In the genomic region with DNA sequence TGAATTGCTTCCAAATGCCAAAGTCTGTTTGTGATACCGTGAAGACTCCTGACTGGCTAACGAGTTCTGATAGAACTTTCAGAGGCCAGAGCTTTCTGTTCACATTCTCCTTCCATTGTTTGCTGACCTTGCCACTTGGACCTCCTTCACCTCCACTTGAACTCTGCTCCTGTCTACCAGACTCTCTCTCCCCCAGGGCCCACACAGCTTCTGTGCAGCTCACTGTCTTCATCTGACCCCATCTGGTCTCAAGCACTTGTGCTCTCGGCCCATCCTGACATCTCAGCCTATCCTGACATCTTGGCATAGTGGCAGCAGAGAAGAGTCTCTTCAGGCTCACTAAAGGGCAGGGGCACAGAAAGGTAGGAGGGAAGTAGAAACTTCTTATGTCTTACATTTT, we compare ENCODE assay signal across 16 mouse cellular contexts. TPM values are rescaled to one million over a fixed set of nuclear protein-coding genes. Genes with fewer than 3 reads are reported as not detected.
DNase-seq lines count a peak whose midpoint lies in the region; TF ChIP-seq lines count a peak whose summit lies in the region.
"Had no signal": no experiment of that assay in that cellular context is flagged by ENCODE, and none has a peak within 500 bp of the region (broad histone marks: within the 10 kb centered on the region; RNA-seq: fewer than 3 reads in every experiment).

No protein-coding gene starts in this region.

- peak overlapping the region; percentile 30 for H3K4me2 ChIP-seq in myocyte (ENCODE audit: low read depth)
- H3K4me2 ChIP-seq: forebrain, embryonic 13.5 days; heart, embryonic 11.5 days; hindbrain, embryonic 12.5 days; hindbrain, embryonic 15.5 days had no signal

- H3K27me3 ChIP-seq in myocyte (ENCODE audit: control insufficient read depth, insufficient read depth, insufficient read length), result no peaks in the 10 kb centered on the region
- H3K27me3 ChIP-seq: forebrain, embryonic 13.5 days; hindbrain, embryonic 12.5 days; hindbrain, embryonic 15.5 days had no signal

- no peaks in the 10 kb centered on the region for H3K79me2 ChIP-seq in myocyte (ENCODE audit: control insufficient read depth, insufficient read depth)

- DNase-seq in lung, adult 18-20 months, result peak; percentile 34 to 39
- no peak for DNase-seq in lung, postnatal 10 days
- peak; percentile 31 for DNase-seq in R1 (ENCODE audit: low read depth, low spot score)
- no peak for DNase-seq in layer of hippocampus, postnatal 14 days (ENCODE audit: low spot score in 2 of 2)
- DNase-seq in adrenal gland, adult 2 months, result no peak
- DNase-seq: cerebellum, adult 11-12 months; cerebellum, adult 8-10 months; cerebellum, postnatal 10 days; cerebellum, postnatal 36 days; gastrocnemius, postnatal 25 days had no signal

- no peaks in the 10 kb centered on the region for H3K36me3 ChIP-seq in myocyte (ENCODE audit: control insufficient read depth, insufficient read depth)
- H3K36me3 ChIP-seq: forebrain, embryonic 10.5 days; hindbrain, embryonic 12.5 days; hindbrain, embryonic 15.5 days had no signal

- no peak overlapping the region for H3ac ChIP-seq in myocyte (ENCODE audit: control insufficient read depth, insufficient read length)

- no peak for TF ChIP-seq POLR2A in myocyte (IDR thresholded peaks at IDR 0.05; ENCODE audit: insufficient read length, low read depth)

- no peak overlapping the region for H3K4me3 ChIP-seq in myocyte
- H3K4me3 ChIP-seq: forebrain, embryonic 10.5 days; forebrain, embryonic 13.5 days; hindbrain, embryonic 12.5 days; hindbrain, embryonic 15.5 days had no signal

TF ChIP-seq in myocyte, 11 proteins besides CTCF, POLR2A, EP300 and RAD21:
- no peak for TF ChIP-seq REST (IDR thresholded peaks at IDR 0.05; ENCODE audit: insufficient read depth, insufficient read length)
- no peak for TF ChIP-seq MYOD1 (IDR thresholded peaks at IDR 0.05; ENCODE audit: control insufficient read depth in 1 of 3, insufficient read length in 2 of 3, low read depth in 2 of 3)
- no peak for TF ChIP-seq TCF3 (IDR thresholded peaks at IDR 0.05; ENCODE audit: insufficient read length, low read depth)
- no peak for TF ChIP-seq POLR2AphosphoS2 (IDR thresholded peaks at IDR 0.05; ENCODE audit: insufficient read length, low read depth)
- TF ChIP-seq USF1 (IDR thresholded peaks at IDR 0.05; ENCODE audit: low read depth), result no peak
- no peak for TF ChIP-seq E2F4 (IDR thresholded peaks at IDR 0.05; ENCODE audit: insufficient read depth)

RNA-seq across cellular contexts. Expression of gene Rab10, which starts 7.2 kb away (rescaled TPM):
- polyA plus RNA-seq in myocyte (2012; fragmentation: generic; extraction: Trizol), result 81.0 TPM
- 100 to 1,000 TPM; 199 to 202 TPM for total RNA-seq in layer of hippocampus, postnatal 14 days (2021)
- 100 to 1,000 TPM; 195 to 206 TPM for total RNA-seq in adrenal gland, adult 2 months (2021)
- 60.6 and 65.6 TPM in 2 replicates for polyA plus RNA-seq in adrenal gland, adult 2 months (2012; rRNA removed)

RNA-seq across cellular contexts. Expression of gene Kif3c, which starts 48.0 kb away (rescaled TPM):
- 16.7 TPM for polyA plus RNA-seq in myocyte (2012; fragmentation: generic; extraction: Trizol)
- 100 to 1,000 TPM; 189 to 193 TPM for total RNA-seq in layer of hippocampus, postnatal 14 days (2021)
- total RNA-seq in adrenal gland, adult 2 months (2021), result 10 to 100 TPM; 17.5 to 26.9 TPM
- polyA plus RNA-seq in adrenal gland, adult 2 months (2012; rRNA removed), result 11.3 and 21.2 TPM in 2 replicates

Comparison
In these comparisons a context has a peak if more than half of its experiments do, and no peak if none do; other contexts are left out.
1. DNase-seq: peak in lung, adult 18-20 months (2 of 2) and R1 (single experiment); none in lung, postnatal 10 days (single experiment), layer of hippocampus, postnatal 14 days (0 of 2) and adrenal gland, adult 2 months (single experiment).
2. RNA of gene Kif3c, which starts 48.0 kb away (total RNA-seq): 189 to 193 TPM in layer of hippocampus, postnatal 14 days; 17.5 to 26.9 TPM in adrenal gland, adult 2 months; every median in the first group is over 4 times any median in the second.